1 mouse cellular context compared by ENCODE assay signal in the genomic region with DNA sequence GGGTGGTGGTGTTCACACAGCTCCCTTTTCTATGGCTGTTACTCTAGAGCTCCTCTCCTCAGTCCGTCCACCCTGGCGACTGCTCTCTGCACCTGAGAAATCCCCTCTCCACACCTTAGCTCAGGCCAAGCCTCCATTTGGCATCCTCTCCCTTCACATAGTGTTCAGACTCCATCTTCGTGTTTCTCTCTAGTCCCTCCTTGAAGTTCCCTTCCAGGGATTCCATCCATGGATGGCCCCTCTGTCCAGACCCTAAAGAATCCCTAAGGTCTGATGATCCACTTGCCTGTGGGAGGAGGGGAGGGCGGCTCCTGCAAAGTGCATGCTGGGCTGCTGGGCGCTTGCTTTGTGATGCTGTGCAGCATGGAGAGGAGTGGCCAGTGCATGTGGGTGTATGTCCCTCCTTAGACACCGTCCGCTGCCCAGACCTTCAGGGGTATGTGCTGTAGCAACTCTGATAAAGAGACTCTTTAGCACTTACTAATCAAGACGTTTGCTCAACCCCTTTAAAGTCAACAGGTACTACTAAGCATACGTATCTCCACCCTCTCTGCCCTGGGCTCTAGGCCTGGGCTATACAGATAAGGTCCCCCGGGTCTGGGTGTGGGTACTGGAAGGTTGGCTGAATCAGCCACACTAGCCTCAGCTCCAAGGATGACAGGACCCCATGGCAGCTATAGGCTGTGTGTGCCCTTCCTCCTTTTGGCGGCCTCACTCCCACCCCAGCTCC.
TF ChIP-seq lines count a peak whose summit lies in the region.

No protein-coding gene starts in this region.

TF ChIP-seq in MEL, 35 proteins besides CTCF, POLR2A, EP300 and RAD21 (continued from another document):
- no peak for TF ChIP-seq ZKSCAN1 (IDR thresholded peaks at IDR 0.05; ENCODE audit: low read depth, low read length)
- no peak; the same call in 1 of the 2 replicates for TF ChIP-seq JUND (IDR thresholded peaks at IDR 0.05; ENCODE audit: low read depth, low read length)
- 0 out of 2 replicates have a peak, but pooled peaks have one; percentile 23 for TF ChIP-seq ELF1 (IDR thresholded peaks at IDR 0.05; ENCODE audit: low read depth, low read length)
